Mouse (Mus musculus) ES-Bruce4 (cell line): ENCODE results near the gene Tedc1. TPM values are rescaled to one million over a fixed set of nuclear protein-coding genes. Genes with fewer than 3 reads are reported as not detected.

Experiments
- H3K27ac ChIP-seq: 2 replicates; pipeline ENCODE4 v1.5.1; 2012; ENCODE audit warnings: low read length, inconsistent platforms; ENCODE audit not compliant: insufficient read depth
- H3K27me3 ChIP-seq: 2 replicates; pipeline ENCODE4 v1.6.1; 2012; ENCODE audit warnings: mild to moderate bottlenecking, low read length, inconsistent platforms; ENCODE audit not compliant: control insufficient read depth, poor library complexity, insufficient read depth, severe bottlenecking
- H3K36me3 ChIP-seq: 2 replicates; pipeline ENCODE4 v1.6.1; 2012; ENCODE audit warnings: inconsistent platforms, mild to moderate bottlenecking, low read length, moderate library complexity; ENCODE audit not compliant: control insufficient read depth, poor library complexity, insufficient read depth, severe bottlenecking
- H3K4me1 ChIP-seq: one replicate; pipeline ENCODE4 v1.8.1; 2011; ENCODE audit warnings: low read length; ENCODE audit not compliant: control insufficient read depth, insufficient read depth
- H3K4me3 ChIP-seq: 2 replicates; pipeline ENCODE4 v1.5.1; 2011; ENCODE audit warnings: low read depth, mild to moderate bottlenecking, low read length
- H3K9ac ChIP-seq: 2 replicates; pipeline ENCODE4 v1.6.1; 2012; ENCODE audit warnings: low read depth, mild to moderate bottlenecking, inconsistent platforms; ENCODE audit not compliant: poor library complexity, severe bottlenecking
- H3K9me3 ChIP-seq: replicated peaks from 2 replicates; pipeline ENCODE4 v1.6.1; 2012; ENCODE audit warnings: mild to moderate bottlenecking, low read length, inconsistent platforms; ENCODE audit not compliant: control insufficient read depth, poor library complexity, insufficient read depth, severe bottlenecking
- CTCF ChIP-seq: IDR thresholded peaks from one replicate; pipeline ENCODE4 v1.8.1; 2011; ENCODE audit warnings: low read depth, low read length
- EP300 ChIP-seq: IDR thresholded peaks from 2 replicates; pipeline ENCODE4 v1.6.1; 2011; ENCODE audit warnings: low read depth, low read length; ENCODE audit not compliant: insufficient read depth
- POLR2A ChIP-seq: IDR thresholded peaks from one replicate; pipeline ENCODE4 v1.8.1; 2011; ENCODE audit warnings: low read length; ENCODE audit not compliant: insufficient read depth
- polyA plus RNA-seq: library from polyadenylated mRNA; stranded (reverse); fragments of >200 nt; gene quantifications from 2 replicates; pipeline ENCODE4 v1.2.4, GENCODE M21; 2011; ENCODE audit warnings: low read depth; ENCODE audit not compliant: missing spikeins, insufficient read depth, insufficient read length

The Tedc1 gene
- polyA plus RNA-seq: 24.5 and 38.2 TPM in 2 replicates

- Histone ChIP-seq H3K4me3 (peak within 1 kb of the TSS; percentile 86), H3K27me3 (no peaks in the 10 kb centered on the region), H3K36me3 (peaks cover 3% of the 10 kb centered on the region; the same call in 1 of the 2 replicates), H3K4me1 (peaks cover 4% of the 10 kb centered on the region), H3K9me3 (no peaks in the 10 kb centered on the region), H3K9ac (peak within 1 kb of the TSS; percentile 71), H3K27ac (peak within 1 kb of the TSS; percentile 90)
- TF ChIP-seq POLR2A (peak; percentile 45), CTCF (peak; percentile 90), EP300 (peak; percentile 73; the same call in 1 of the 2 replicates)
These were observed at the start of gene Tedc1 for GRCm38 (mm10) chr12:113155887-113156539. Gene Tedc1 (plus strand): TSS chr12:113156421.

GRCm38 (mm10) chr12:113107431-113108124 is 48.6 kb upstream of the Tedc1 start:
- Histone ChIP-seq H3K4me1 (peaks cover 4% of the 10 kb centered on the region), H3K36me3 (no peaks in the 10 kb centered on the region), H3K9me3 (no peaks in the 10 kb centered on the region), H3K27me3 (no peaks in the 10 kb centered on the region), H3K4me3 (no peak overlapping the region), H3K27ac (no peak overlapping the region), H3K9ac (no peak overlapping the region)
- TF ChIP-seq EP300 (no peak), CTCF (no peak), POLR2A (no peak)

- Histone ChIP-seq H3K9ac (no peak overlapping the region), H3K27ac (no peak overlapping the region), H3K9me3 (no peaks in the 10 kb centered on the region), H3K36me3 (no peaks in the 10 kb centered on the region), H3K27me3 (no peaks in the 10 kb centered on the region), H3K4me3 (no peak overlapping the region), H3K4me1 (peaks cover 7% of the 10 kb centered on the region)
- no peak for TF ChIP-seq CTCF
- no peak for TF ChIP-seq EP300
- no peak for TF ChIP-seq POLR2A
These were observed 47.5 kb upstream of the Tedc1 start for GRCm38 (mm10) chr12:113108528-113109283.

GRCm38 (mm10) chr12:113109801-113110200 is 46.4 kb upstream of the Tedc1 start:
- Histone ChIP-seq H3K27ac (no peak overlapping the region), H3K36me3 (no peaks in the 10 kb centered on the region), H3K4me3 (no peak overlapping the region), H3K4me1 (peaks cover 11% of the 10 kb centered on the region), H3K27me3 (no peaks in the 10 kb centered on the region), H3K9me3 (no peaks in the 10 kb centered on the region), H3K9ac (no peak overlapping the region)
- TF ChIP-seq EP300 (no peak), POLR2A (no peak), CTCF (no peak)

- TF ChIP-seq EP300 (peak; percentile 39; the same call in 1 of the 2 replicates), POLR2A (no peak), CTCF (no peak)
- H3K4me1 ChIP-seq: peaks cover 11% of the 10 kb centered on the region
- H3K4me3 ChIP-seq: no peak overlapping the region
- H3K9me3 ChIP-seq: no peaks in the 10 kb centered on the region
- H3K9ac ChIP-seq: no peak overlapping the region
- H3K27ac ChIP-seq: peak overlapping the region; percentile 83
- H3K27me3 ChIP-seq: no peaks in the 10 kb centered on the region
- peaks cover 3% of the 10 kb centered on the region; the same call in 1 of the 2 replicates for H3K36me3 ChIP-seq
These were observed 42.1 kb upstream of the Tedc1 start for GRCm38 (mm10) chr12:113114141-113114540.
